Mouse (Mus musculus): ENCODE measurements at regions not wholly inside any gene's neighbourhood (a gene's known extent, or its start where the extent isn't known, plus 50 kb on each side); places are given as distances from the start of the nearest gene placed in this dataset.
"Not testable (repeated sequence)": the region's sequence is repeated elsewhere in the genome, so short reads cannot be mapped to it uniquely, and the experiment has no call there.

DNA sequence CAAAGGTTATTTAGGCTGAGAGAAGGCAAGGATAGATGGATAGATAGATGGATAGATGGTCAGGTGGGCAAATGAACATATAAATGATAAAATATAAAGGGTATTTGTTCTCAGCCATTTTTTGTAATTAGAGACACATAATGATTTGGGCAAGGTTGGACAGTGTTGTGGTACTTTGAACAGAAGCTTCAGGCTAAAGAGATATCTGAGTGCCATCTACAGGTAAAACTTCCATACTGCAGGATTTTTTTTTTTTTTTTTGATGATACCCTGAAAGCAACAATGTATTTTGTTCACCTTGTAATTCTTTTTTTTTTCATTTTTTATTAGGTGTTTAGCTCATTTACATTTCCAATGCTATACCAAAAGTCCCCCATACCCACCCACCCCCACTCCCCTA lies 110.1 kb upstream of the Trabd2b start:
- no peak for DNase-seq (ENCODE audit: low spot score)

DNA sequence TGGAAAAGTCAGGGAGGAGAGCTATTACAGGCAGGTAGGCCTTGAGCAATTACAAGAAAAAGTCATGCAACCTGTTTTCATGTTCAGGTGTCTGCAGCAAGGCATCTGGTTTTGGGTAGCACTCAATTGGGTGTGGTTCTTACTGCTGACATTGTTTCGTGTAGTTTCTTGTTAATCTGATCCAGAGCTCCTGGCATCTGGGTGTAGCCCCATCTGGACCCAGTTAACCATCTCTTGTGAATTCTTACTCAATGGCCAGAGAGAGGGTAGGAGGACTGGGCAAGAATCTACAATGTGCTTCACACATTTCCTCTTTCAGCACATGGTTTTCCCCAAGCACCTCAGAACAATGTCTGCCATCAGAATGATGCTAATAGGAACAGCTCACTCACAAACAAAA lies 108.0 kb upstream of the Trabd2b start:
- not testable (repeated sequence) for DNase-seq (ENCODE audit: low spot score)

DNA sequence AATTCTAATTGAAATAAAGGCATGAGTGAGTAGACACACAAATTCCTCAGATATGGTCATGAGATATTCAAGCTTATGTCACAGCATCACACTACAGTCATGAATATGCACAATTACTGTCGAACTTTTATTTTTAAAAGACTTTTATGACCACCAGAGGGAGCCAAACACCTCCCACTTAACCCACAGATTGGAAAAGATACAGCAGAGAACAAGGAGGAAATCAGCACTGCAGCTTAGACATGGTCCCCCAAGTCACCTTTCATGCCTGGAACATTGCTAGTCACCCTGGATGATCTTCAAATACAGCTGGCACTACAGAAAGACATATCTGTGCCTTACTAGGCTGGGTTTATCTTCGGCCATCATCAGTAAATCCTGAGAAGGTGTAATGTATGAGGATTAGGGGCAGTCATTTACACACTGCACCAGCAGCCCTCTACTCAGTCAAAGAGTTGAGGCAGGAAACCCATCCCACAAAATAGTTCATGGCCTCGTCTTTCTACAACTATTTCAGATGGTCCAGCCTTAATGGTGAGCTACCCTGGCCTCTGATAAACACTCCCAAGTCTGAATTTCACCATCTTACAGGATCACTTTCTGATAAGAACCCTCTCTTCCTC lies 106.0 kb upstream of the Trabd2b start:
- DNase-seq (ENCODE audit: low spot score): no peak

DNA sequence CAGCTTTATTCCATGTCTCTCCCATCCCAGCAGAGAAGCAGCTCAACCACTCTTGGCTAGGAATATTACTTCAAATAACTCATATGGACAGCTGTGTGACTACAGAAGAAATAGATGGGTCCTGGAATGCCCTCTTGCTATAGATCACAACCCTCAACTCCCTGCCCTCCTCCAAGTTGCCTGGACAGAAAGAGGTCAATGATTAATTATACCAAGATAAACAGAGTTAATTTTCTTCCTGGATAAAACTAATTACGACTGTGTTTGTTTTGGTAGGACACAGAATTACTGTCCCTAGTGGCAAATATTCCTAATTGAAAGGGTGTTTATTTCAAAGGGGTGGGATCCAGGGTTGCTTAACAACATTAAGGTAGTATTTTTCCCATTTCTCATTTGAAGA lies 101.9 kb upstream of the Trabd2b start:
- DNase-seq (ENCODE audit: low spot score): no peak

DNA sequence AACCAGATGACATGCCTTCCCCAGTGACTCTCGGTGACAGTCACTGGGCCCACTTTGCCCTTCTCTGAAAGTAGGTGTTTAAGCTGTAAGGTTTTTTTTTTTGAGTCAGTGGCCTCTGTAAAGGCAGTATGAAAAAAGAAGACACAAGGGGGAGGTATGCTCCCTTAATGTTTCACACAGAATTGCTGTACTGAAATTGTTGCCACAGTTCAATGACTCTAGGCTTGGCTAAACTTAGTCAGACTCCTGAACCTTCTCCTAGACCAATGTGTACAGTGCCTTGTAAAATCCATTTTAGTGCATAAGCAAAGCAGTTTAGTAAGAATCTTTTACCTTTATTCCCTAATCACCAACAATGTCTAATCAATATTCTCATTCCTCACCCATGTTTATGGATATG lies 99.0 kb upstream of the Trabd2b start:
- DNase-seq (ENCODE audit: low spot score): no peak

DNA sequence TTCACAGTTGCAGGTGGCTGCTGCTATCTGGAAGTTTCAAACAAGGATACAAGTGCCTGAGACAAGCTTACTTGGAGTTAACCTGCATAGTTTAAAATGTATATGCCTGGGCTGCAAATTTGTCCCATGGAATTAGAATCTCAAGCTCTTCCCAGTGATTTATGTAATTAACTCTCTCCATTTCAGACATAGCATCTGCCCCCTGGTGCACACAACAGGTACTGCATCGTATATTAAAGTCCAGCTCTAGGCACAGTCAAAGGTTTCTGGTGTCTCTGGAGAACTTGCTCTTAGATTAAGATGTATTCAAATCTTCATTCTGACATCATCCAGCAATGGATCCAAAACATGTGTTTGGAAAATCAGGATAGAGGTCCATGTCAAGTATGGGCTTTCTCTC lies 98.0 kb upstream of the Trabd2b start:
- DNase-seq (ENCODE audit: low spot score): peak; percentile 5

DNA sequence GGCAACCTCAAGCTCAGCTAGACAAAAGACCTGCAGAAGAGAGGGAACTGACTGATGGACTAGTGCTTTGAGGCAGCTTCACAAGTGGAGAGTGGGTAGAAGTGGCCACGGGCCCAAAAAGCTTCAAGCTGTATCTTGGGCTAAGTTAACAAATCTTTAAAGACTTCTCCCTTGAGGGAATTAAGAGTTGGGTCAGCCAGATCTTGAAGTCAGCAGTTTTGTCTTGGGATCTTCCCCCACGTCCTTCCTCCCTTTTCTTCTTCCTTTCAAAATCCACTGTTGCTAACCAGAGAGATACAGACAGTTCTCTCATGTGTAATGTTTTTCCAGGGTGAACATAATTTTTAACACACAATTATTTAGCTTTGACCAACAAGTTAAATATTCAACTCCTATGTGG lies 91.5 kb upstream of the Trabd2b start:
- no peak for DNase-seq (ENCODE audit: low spot score)

DNA sequence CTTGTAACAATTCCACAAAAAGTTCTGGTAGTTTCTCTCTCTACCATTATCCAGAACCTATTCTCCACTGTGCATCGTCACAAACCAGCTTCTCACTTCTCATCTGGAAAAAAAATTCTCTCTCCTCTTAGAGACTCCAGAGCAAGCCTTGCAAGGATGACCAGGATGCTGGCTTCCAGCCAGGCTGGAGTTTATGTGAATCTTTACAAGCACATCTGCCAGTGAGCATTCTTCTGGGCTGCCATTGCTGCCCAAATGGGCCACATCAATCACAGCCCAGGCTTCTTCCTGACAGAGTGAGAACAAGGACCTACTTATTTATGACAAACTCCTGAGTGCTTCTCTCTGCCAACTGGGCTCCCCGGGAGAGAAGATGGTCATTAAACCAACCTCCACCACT lies 91.0 kb upstream of the Trabd2b start:
- no peak for DNase-seq (ENCODE audit: low spot score)

DNA sequence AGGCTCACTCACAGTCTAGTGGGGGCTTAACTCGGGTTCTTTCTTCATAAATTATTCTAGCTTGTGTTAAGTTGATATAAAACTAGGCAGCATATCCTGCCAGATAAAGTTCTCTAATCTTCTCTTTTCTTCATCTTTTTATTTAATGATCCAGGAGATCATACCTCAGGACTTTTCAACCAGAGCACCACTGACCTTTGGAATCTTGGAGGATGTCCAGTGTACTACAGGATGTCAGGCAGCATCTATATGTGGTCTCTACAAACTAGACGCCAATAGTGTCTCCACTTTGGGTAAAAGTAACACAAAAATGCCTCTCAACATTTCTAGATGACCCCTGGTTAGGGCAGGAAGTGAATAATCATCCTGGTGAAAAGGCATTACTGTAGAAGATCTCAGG lies 89.4 kb upstream of the Trabd2b start:
- DNase-seq (ENCODE audit: low spot score): no peak

DNA sequence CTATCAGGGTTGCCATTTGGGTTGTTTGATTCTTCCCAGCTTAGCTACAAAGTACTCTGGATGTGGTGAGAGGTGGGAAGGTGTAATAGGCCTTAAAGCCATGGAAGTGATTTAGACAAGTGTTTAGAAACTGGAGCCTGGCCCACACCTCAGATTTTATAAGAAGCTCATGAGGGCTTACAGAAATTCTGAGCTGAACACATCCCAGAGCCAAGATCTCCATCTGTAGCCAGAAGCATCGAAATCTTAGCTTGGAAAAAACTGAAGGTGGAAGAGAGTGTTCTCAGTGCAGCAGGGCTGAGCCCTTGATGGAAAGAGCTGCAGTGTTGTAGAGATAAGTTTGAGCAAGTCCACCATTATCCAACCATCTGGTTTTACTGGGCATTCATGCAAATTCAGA lies 86.4 kb upstream of the Trabd2b start:
- DNase-seq (ENCODE audit: low spot score): no peak

DNA sequence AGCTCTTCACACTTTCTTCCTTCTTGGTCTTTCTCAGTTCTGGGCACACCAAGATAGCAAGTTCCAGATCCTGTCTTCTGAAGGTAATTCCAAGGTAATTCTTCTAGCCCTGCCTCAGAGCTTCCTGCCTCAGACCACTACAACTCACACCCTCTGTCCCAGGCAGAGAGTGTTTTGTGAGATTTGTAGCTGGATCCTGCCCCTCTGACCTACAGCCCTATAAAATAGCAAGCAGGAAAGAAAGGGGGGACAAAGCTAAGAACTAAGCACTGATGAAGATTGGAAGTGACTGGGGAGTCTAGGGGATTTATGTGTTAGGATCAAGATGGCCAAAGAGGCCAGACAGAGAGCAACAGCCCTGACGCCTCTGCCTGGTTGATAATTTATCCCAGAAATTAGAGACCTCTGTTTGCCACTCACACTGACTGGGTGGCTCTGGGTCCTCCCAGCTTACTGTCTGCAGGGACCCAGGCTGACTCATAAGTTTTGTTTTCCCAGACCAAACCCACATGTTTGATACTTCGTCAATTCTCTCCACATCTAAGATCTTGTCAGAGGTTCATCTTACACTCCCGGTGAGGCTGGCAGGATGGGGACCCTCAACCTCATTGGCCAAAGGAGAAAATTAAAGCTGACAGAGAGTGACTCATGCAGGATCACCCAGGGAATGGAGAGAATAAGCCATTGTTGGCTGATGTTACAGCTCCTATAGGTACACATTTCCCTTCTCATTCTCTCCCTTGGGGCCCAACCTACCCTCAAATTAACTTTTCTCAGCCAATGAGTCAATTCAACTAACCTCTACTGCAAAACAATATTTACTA lies 84.8 kb upstream of the Trabd2b start:
- DNase-seq (ENCODE audit: low spot score): no peak

DNA sequence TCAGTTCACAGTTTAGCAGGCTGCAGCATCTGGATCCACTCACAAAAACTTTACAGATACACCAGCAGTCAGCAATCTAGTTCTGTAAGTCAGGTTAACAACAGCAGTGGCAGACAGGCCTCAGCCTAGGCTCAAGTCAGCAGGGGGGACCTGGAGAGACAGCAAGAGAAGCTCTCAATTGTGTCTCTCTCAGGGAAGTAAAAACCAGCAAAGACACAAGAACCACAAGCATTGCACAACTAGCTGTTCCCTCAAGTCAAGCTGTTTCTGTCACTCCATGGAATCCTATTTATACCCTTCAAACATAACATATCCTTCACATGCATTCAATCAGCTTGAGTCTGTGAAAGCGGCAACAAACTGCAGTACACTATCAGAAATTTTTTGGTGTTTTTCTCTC lies 76.5 kb upstream of the Trabd2b start:
- no peak for DNase-seq (ENCODE audit: low spot score)

DNA sequence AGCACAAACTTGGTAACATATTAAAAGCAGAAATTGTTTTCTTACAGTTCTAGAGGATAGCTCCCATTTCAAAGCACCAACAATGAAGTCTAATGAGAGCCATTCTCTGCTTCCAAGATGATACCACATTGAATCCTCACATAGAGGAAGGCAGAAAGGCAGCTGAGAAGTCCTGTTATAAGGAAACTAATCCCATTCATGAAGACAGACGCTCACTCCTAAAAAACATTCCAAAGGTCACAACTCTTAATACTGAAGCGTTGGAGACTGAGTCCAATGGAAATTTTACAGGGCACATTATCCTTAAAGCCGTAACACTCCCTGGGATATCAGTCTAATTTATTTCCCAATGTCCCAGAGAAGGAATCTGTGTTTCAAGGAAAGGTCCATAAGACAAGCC lies 75.4 kb upstream of the Trabd2b start:
- DNase-seq (ENCODE audit: low spot score): no peak

DNA sequence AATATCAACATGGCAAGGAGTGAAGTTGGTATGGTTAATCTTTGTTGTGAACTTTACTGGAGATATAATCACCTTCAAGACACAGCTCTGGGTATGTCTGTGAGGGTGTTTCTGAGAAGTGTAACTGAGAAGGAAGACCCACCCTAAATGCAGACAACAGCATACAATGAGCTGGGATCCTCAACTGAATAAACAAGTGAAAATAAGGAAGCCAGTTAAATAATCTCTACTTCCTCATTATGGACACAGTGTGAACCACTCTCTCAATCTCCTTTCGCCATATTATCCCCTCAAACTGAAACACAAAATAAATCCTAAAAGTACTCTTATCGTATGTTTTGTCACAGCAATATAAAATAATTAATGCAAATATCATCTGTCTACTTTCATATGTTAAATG lies 71.7 kb upstream of the Trabd2b start:
- DNase-seq (ENCODE audit: low spot score): no peak

DNA sequence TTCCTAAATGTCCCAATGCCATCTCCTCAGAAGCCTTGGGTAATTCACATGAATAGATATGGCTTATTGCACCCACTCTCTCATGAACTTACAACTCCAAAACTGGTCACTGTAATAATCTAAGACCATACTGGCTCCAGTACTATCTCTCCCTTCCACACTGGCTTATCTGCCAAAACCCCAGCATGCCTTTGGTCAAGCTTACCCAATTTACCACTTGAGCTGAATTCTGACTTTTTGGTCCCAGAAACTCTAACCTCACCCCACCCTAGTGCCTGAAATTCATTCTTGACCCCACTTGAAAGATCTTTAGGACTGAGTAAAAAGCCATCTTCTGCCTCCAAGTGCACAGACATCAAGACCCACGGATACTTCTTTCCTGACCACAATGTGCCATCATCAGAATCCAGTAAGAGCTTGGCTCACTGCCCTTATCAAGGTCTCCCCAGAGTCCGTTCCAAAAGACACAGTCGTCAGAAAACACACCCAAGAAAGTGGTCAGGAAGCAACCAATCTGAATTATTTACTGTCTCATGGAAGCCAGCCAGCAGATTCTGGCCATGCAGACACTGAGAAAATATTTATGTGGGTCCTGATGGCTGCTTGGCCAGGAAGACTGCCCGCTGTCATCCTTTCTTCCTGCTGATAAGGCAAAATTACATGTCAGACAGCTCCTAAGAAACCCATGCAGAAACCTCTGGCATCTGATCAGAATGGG lies 70.3 kb upstream of the Trabd2b start:
- DNase-seq (ENCODE audit: low spot score): no peak

DNA sequence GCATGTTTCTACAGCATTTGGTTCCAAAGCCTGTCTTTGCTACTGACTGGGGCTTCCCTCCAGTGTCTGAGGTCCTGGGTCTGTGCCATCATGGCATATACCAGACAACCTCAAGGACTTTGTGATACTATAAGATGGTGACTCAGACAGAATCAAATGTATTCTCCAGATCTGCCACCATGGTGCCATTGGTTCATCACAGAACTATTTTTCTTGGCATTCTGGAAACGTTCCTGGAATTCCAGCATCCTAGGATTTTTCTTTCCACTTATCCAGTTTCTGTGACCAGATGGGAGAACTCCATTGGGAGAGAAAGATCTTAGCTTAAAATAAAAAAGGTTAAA lies 69.8 kb upstream of the Trabd2b start:
- no peak for DNase-seq (ENCODE audit: low spot score)

DNA sequence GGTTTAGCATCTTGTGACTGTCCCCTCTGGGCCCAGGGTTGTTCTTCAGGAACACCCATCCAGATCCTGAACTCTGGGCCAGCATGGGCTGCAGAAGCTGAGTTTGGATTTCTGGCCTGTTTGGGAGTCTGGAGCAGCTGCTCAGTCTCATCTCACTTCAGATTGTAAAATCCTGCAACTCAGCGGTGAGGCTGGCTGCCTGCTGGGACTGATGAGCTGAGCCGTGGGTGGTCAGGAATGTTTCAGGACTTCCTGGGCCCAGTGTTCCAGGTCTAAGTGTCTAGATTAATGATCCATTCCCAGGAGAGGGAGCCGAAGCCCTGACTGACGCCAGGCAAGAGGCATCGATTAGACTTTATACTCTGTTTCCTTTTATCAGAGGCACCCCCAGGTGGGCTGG lies 66.7 kb upstream of the Trabd2b start:
- DNase-seq (ENCODE audit: low spot score): no peak

DNA sequence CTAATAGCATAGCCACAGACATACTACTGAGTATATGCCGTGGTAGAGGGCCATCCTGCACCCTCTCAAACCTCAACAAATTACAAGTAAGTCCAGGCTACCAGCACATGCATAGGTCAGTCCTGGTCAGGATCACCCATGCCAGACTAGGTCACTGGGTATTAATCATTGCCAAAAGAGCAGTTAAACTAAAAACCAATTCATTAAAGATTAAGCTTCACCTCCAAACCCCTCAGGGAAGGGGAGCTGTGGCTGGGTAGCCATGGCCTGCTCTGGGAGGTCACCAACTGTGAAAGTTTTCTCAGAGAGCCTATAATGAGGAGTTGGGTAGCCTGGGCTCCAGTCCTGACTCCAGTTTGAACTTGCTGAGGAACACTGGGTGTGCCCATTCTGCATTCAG lies 61.4 kb upstream of the Trabd2b start:
- DNase-seq (ENCODE audit: low spot score): no peak

DNA sequence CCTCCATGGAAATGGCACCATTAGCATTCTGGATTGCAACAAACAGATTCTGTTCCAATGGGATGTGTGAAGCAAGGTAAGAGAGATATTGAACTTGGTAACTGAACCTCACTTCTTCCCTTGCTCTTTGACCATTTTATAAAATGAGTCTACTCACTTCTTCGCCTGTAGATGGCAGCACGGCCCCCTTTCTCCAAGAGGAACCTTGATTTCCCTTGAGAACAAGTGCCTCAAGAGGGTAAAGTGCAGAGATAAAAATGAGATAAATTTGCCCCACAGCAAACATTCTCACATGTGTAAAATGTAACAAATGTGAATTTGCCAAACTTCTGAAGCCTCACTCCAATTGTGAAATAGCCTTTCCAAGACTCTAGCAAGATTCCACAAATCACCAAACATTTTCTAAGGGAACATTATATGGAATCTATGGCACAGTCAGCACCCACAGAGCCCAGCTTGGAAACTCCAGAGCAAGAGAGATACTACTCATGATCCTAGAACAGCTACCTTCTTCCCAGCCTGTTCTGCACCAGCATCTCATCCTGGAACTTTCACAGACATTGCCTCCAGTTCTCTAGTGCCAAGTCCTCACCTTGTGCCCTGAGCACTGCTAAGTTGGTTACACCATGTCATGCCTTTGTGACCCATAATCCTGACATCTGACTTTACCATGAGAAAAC lies 60.3 kb upstream of the Trabd2b start:
- no peak for DNase-seq (ENCODE audit: low spot score)

DNA sequence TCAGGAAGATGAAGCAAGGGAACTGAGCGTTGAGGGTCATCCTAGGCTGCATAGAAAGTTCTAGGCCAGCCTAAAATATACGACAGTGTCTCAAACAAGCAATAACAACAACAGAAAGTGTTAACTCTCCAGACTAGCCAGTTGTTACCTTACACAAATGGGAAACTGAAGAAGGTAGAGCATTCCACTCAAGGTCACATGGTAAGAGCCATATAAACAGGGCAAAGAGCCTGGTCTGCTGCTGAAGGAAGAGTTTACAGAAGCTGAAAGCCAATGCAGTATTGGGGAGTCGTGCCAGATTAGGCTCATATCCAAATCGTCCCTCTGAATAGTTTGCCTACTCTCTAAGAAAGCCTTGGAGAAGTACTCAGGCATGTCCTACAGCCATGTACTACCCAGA lies 59.6 kb upstream of the Trabd2b start:
- no peak for DNase-seq (ENCODE audit: low spot score)

DNA sequence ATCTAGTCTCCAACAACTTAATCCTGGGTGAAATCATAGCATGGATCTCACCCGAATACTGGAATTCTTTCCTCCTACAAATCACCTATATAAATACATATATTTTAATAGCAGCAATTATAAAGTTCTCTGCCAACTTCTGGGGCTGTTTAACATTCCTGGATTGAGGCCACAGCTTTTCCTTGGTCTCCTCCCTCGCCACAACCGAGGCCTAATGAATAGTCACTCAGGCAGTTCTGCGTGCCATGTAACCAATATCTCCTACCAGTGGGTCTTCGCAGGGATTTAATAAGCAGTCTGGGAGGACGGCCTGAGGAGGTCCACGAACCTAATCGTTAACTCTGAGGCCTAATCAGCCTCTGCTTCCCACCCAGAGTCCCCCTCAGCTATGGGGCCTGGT lies 56.9 kb upstream of the Trabd2b start:
- DNase-seq (ENCODE audit: low spot score): no peak

DNA sequence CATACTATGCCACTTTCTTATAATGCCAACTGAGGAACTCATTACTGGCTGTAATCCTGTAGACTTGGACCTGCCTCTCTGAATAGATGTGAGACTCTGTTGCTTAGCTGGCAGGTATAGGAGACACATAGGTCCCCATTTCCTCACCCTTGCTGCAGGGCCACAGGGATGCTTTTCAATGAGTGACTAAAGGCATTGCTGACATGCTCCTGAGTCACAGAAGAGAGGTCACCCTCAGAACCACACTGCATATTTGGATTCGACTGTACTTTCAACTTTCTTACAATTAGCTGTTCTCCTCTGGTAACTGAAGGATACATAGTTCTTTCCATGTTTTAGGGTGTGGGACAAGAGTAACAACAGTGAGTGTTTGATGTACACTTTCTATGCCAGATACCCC lies 55.2 kb upstream of the Trabd2b start:
- DNase-seq (ENCODE audit: low spot score): no peak

DNA sequence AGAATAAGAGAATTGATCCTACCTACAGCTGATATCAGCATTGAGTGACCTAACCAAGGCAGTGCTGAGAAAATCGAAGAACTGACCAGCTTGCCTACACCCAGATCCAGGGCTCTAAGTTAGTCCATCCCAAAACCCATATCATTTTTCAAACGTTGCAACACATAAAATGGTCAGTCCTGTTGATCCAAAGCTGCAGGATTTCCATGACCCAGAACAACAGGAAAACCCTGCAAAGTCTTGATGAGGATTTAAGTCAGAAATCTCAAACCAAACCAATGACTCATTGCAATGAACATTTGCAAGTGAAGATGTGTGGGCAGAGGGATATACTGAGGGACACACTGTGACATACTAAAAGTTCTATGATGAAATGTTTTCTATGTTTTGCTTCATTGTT lies 53.5 kb upstream of the Trabd2b start:
- DNase-seq (ENCODE audit: low spot score): no peak

All from c-Kit-positive CD71-positive TER-119-positive erythroid progenitor cells, embryonic 14.5 days (primary cell).